Mouse (Mus musculus): ENCODE measurements around the gene Mrgpra4.

Gene Mrgpra4

DNA sequence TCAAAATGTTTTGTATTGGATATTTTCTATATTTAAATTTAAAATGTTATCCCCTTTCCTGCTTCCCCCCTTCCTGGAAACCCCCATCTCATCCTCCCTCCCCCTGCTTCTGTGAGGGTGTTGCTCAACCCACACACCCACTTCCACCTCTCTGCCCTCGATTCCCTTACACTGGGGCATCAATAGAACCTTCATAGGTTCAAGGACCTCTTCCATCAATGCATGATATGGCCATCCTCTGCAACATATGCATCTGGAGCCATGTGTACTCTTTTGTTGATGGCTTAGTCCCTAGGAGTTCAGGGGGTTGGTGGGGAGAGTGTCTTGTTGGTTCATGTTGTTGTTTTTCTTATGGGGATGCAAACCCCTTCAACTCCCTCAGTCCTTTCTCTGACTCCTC lies at the start of gene Mrgpra4:
Mrgpra4 (minus strand) TSS at position 101 of the 400 bp plus-strand sequence.
- DNase-seq (ENCODE audit: low read depth, low spot score), result no peak

DNA sequence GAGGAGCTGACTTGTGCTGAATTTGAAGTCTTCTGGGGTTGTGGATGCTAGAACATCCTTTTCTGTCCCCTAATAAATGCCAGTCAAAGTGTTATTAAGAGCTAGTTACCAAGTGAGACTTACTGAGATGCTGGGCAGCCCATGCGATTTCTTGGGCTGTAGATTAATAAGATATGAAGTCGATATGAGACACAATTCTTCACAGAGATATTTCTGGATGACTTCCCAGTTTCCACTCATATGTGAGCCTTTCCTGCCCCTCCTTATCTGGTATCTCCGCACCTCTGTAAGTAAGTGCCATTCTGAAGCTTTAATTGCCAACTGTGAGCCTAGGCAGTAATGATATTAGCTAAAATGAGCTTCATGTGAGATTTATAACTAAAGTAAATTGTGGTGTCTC lies 45.6 kb upstream of the Mrgpra4 start, which contains the start of gene Mrgprx1:
Mrgprx1 (minus strand) TSS at position 101 of the 400 bp plus-strand sequence.
- DNase-seq (ENCODE audit: low read depth, low spot score), result no peak

DNA sequence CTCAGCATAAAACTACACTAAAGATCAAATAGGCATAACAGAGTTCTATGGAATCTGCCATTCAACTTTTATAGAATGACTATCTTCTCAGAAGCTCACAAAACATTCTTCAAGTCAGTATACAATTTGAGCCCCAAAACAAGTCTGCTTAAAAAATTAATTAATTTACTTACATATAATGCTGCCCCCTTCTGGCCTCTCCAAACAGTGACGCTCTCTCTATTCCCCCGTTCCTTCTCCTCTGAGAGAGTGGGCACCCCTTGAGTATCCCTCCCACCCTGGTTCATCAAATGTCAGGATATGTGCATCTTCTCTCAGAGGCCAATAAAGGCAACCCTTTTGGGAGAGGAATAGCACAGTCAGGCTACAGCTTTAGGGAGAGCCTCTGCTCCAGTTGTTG lies 36.0 kb upstream of the Mrgpra4 start:
- no peak for DNase-seq (ENCODE audit: low read depth, low spot score)

DNA sequence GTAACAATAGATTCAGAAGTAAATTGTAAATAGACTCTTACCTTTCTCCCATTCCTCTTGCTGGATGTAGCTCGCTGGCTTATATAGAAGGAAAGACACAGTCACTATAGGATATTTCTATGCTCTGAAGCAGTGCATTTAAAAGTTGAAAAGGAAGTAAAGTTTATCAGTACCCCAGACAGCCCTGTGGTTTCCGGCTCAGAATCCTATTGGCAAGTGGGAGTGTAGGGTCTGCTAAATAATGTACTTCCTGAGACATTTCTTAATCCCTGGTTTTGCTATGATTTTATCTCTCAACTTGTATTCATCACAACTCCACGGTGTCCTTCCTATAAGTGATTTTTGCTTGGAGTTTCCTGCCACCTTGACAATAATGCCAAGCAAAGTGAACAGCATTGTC lies 13.8 kb upstream of the Mrgpra4 start:
- no peak for DNase-seq (ENCODE audit: low read depth, low spot score)

DNA sequence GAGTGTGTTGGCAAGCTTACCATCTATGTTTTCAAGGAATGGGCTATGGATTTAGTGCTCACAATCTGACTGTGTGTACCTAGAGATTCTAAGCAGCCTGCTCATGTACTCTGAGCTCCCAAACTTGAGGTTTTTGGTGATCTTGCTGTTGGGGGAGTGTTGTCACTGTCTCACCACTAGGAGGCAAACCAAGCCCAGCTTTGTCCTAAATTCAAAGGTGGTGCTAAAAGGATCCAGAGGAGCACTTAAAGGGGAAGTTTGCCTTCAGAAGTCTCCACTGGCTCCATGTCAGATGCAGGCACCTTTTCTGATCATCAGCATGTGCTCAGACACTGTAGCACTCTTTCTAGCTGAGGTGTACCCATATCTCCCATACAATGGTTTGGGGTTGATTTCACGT lies 4.9 kb upstream of the Mrgpra4 start:
- no peak for DNase-seq (ENCODE audit: low read depth, low spot score)

Measured in CD4-positive, CD25-positive, alpha-beta regulatory T cell, adult 2 months (primary cell).